Mouse (Mus musculus): Measurements from ENCODE around the gene Olfr118. TPM values are rescaled to one million over a fixed set of nuclear protein-coding genes. Genes with fewer than 3 reads are reported as not detected.
"Not testable (repeated sequence)": the region's sequence is repeated elsewhere in the genome, so short reads cannot be mapped to it uniquely, and the experiment has no call there.

The Olfr118 gene
- not detected for total RNA-seq (2021)
- long read RNA-seq, experiment 1: 0 reads
- long read RNA-seq, experiment 2: 0 reads

DNA sequence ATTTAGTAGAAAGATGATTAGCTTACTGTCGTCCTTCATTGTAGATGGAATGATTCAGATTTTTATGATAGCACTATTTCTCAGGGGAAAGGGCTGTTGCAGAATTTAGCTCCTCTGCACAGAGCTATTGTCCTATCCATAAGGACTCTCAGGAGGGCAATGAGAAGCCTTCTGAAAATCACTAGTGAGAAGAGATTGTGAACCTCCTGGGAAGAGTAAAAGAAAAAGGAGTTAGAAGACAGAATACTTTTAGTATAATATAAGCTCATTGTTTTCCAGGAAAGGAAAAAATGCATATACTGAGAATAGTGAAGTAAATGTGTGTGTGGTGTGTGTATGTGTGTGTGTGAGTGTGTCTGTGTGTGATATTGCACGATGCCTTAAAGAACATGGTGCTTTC is at the start of gene Olfr118:
Olfr118 (plus strand) TSS at position 301 of the 400 bp plus-strand sequence.
- DNase-seq: no peak

DNA sequence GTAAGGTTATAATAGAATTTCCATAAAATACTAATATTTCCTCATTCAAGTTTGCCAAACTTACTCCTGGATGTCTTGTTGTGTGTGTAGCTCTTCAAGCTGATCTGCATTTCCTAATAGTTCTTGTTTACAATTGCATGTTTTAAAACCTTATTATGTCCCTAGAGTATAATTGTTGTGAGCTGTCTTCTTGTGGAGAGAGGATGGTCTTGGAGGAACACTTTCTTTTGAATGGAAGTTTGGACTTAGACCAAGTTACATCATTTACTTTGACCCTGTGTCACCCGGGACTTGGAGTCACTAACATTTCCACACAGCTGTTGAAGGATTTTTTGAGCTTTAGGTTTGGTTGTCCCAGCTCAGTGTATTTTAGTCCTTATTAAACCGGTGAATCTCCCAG is 39.8 kb upstream of the Olfr118 start, which contains the start of the genes Olfr115 and Olfr116:
Olfr115 (minus strand) TSS at position 101 of the 400 bp plus-strand sequence.
Olfr116 (minus strand) TSS at position 191 of the 400 bp plus-strand sequence.
- no peak for DNase-seq

DNA sequence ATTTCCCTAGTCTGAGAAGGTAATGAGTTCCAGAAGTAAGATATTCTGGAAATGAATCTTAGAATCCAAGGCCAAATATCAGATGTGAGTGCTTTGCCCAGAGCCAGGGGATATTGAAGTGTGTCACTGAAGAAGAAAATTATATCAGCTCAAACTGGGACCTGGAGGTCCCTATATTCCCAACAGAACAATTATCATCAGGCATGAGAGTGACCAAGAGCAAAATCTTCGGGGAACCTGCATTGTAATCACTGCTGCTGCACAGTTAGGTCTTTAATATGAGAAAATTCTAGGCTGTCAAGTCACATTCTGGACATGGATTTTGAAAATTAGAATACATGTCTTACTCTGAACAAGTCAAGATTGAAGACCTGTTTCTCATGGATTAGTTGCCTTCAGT is 3.1 kb upstream of the Olfr118 start, which contains the start of gene Olfr117:
Olfr117 (minus strand) TSS at position 101 of the 400 bp plus-strand sequence.
- DNase-seq: no peak

DNA sequence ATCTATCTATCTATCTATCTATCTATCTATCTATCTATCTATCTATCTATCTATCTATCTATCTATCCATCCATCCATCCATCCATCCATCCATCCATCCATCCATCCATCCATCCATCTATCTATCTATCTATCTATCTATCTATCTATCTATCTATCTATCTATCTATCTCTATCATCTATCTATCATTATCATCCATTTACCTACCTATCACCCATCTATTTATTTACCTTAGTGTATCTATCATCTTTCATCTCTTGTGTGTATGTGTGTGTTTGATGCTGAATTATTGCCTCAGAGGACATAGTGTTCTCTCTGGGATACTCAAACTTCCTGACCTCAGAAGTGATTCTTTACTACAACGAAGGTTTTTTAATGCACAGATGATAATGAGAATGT is 29.5 kb downstream of the Olfr118 start, which contains the start of gene Olfr119:
Olfr119 (plus strand) TSS at position 301 of the 400 bp plus-strand sequence.
- not testable (repeated sequence) for DNase-seq

DNA sequence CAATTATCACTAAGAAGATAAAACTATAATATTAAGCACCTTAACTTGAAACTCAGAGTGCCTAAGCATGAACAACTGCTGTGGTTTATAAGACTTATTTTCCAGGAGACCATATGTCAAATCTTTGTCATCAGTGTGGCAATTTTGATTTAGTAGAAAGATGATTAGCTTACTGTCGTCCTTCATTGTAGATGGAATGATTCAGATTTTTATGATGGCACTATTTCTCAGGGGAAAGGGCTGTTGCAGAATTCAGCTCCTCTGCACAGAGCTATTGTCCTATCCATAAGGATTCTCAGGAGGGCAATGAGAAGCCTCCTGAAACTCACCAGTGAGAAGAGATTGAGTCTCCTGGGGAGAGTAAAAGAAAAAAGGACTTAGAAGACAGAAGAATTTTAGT is 54.7 kb downstream of the Olfr118 start, which contains the start of gene Olfr120:
Olfr120 (plus strand) TSS at position 301 of the 400 bp plus-strand sequence.
- DNase-seq: no peak

Other genes starting within 250 kb of the Olfr118 start
- not detected for gene Olfr108, start 221.5 kb upstream of the Olfr118 start, total RNA-seq (2021)
- not detected for gene Olfr109, start 208.1 kb upstream of the Olfr118 start, total RNA-seq (2021)
- gene H2-M2, start 183.4 kb upstream of the Olfr118 start, total RNA-seq (2021): not detected
- gene Olfr110, start 174.5 kb upstream of the Olfr118 start, total RNA-seq (2021): not detected
- gene Olfr111, start 159.0 kb upstream of the Olfr118 start, total RNA-seq (2021): not detected
- not detected for gene Olfr112, start 97.5 kb upstream of the Olfr118 start, total RNA-seq (2021)
- not detected for gene Olfr113, start 89.3 kb upstream of the Olfr118 start, total RNA-seq (2021)
- gene Olfr114, start 74.2 kb upstream of the Olfr118 start, total RNA-seq (2021): not detected
- under 1 TPM; 0.11 to 0.26 TPM for gene Olfr115, start 39.9 kb upstream of the Olfr118 start, total RNA-seq (2021)
- gene Olfr116, start 39.8 kb upstream of the Olfr118 start, total RNA-seq (2021): not detected
- gene Olfr117, start 3.2 kb upstream of the Olfr118 start, total RNA-seq (2021): not detected
- gene Olfr119, start 29.6 kb downstream of the Olfr118 start, total RNA-seq (2021): not detected
- gene Olfr120, start 54.8 kb downstream of the Olfr118 start, total RNA-seq (2021): not detected
- not detected for gene Olfr121, start 81.9 kb downstream of the Olfr118 start, total RNA-seq (2021)
- gene Olfr122, start 101.6 kb downstream of the Olfr118 start, total RNA-seq (2021): not detected
- not detected for gene Olfr123, start 126.5 kb downstream of the Olfr118 start, total RNA-seq (2021)
- gene Olfr124, start 132.9 kb downstream of the Olfr118 start, total RNA-seq (2021): not detected
- gene Olfr125, start 166.0 kb downstream of the Olfr118 start, total RNA-seq (2021): not detected
- gene Olfr126, start 180.5 kb downstream of the Olfr118 start, total RNA-seq (2021): not detected
- not detected for gene Olfr127, start 233.4 kb downstream of the Olfr118 start, total RNA-seq (2021)